Mouse (Mus musculus) regulatory T cell (primary cell): ENCODE data around the gene Klk4.

Source experiments
- in situ Hi-C: fragments of 300-600 bp; cut with MboI, MseI; formaldehyde crosslinking; loops from one replicate; pipeline ENCODE4 v1.15.1; 2025; ENCODE audit warnings: high pct_unique_total_duplicates

The Klk4 gene

GRCm38 (mm10) chr7:43919559-43920451 is 38.8 kb downstream of the Klk4 start:
- in situ Hi-C loops = no loop called here

GRCm38 (mm10) chr7:43920582-43920981 is 39.6 kb downstream of the Klk4 start:
- in situ Hi-C loops = no loop called here

GRCm38 (mm10) chr7:43921087-43921486 is 40.1 kb downstream of the Klk4 start:
- in situ Hi-C loops = no loop called here

- in situ Hi-C loops = no loop called here
Measured at GRCm38 (mm10) chr7:43921941-43922340, 41.0 kb downstream of the Klk4 start.

GRCm38 (mm10) chr7:43925985-43926384 is 45.0 kb downstream of the Klk4 start:
- in situ Hi-C loops = no loop called here

- in situ Hi-C loops = no loop called here
Measured at GRCm38 (mm10) chr7:43928521-43928920, 47.6 kb downstream of the Klk4 start.

- in situ Hi-C loops = loop anchor here (5.0 kb wide), 1 partner anchor 75 kb away; no protein-coding TSS in a partner anchor
Measured at GRCm38 (mm10) chr7:43932337-43932736, 51.4 kb downstream of the Klk4 start.

GRCm38 (mm10) chr7:43933440-43933839 is 52.5 kb downstream of the Klk4 start, which contains the start of gene Klk15:
TSS of gene Klk15 (plus strand) at chr7:43933740.
- in situ Hi-C loops = loop anchor here (5.0 kb wide), 1 partner anchor 74 kb away; no protein-coding TSS in a partner anchor

- in situ Hi-C loops = loop anchor here (5.0 kb wide), 1 partner anchor 73 kb away; no protein-coding TSS in a partner anchor
Measured at GRCm38 (mm10) chr7:43934747-43935146, 53.8 kb downstream of the Klk4 start.
